Mouse (Mus musculus) heart, postnatal 0 days (tissue): ENCODE measurements around the gene Rab21. TPM values are rescaled to one million over a fixed set of nuclear protein-coding genes. Genes with fewer than 3 reads are reported as not detected.

ENCODE experiments used
- ATAC-seq: fragments of 200-750 bp; cut with Nextera tagmentation; 2 replicates; pipeline ENCODE4 v1.8.0; 2017; ENCODE audit warnings: low read depth, moderate number of reproducible peaks, moderate library complexity; ENCODE audit not compliant: insufficient read depth
- DNase-seq: peaks from one replicate; pipeline ENCODE4 v3.0.0-alpha.2; 2016; ENCODE audit warnings: low spot score
- H3K27ac ChIP-seq: fragments of 300-500 bp; sonication (generic); 2 replicates; pipeline ENCODE4 v1.5.1; 2014; ENCODE audit warnings: low read depth, mild to moderate bottlenecking
- H3K27me3 ChIP-seq: fragments of 300-500 bp; sonication (generic); 2 replicates; pipeline ENCODE4 v1.6.1; 2014; ENCODE audit warnings: low read length, mixed read lengths; ENCODE audit not compliant: control insufficient read depth, insufficient read depth
- H3K36me3 ChIP-seq: fragments of 300-500 bp; sonication (generic); replicated peaks from 2 replicates; pipeline ENCODE4 v1.6.1; 2014; ENCODE audit warnings: low read length, mixed read lengths; ENCODE audit not compliant: control insufficient read depth, insufficient read depth
- H3K4me1 ChIP-seq: fragments of 300-500 bp; sonication (generic); 2 replicates; pipeline ENCODE4 v1.6.1; 2014; ENCODE audit warnings: antibody characterized with exemption; ENCODE audit not compliant: control insufficient read depth, insufficient read depth
- H3K4me2 ChIP-seq: fragments of 300-500 bp; sonication (generic); 2 replicates; pipeline ENCODE4 v1.6.1; 2014; ENCODE audit warnings: low read depth, mild to moderate bottlenecking, low read length, moderate library complexity
- H3K4me3 ChIP-seq: fragments of 300-500 bp; sonication (generic); 2 replicates; pipeline ENCODE4 v1.5.1; 2014; ENCODE audit warnings: low read depth, low read length
- H3K9ac ChIP-seq: fragments of 300-500 bp; sonication (generic); replicated peaks from 2 replicates; pipeline ENCODE4 v1.6.1; 2014; ENCODE audit warnings: low read depth, low read length, mixed read lengths
- H3K9me3 ChIP-seq: fragments of 300-500 bp; sonication (generic); replicated peaks from 2 replicates; pipeline ENCODE4 v1.6.1; 2016; ENCODE audit warnings: low read length; ENCODE audit not compliant: control insufficient read depth
- CTCF ChIP-seq: IDR thresholded peaks from 2 replicates; pipeline ENCODE4 v1.5.1; 2016; ENCODE audit warnings: antibody characterized with exemption, control low read depth, low read depth
- EP300 ChIP-seq: IDR thresholded peaks from 2 replicates; pipeline ENCODE4 v1.6.1; 2016; ENCODE audit warnings: antibody characterized with exemption, low read depth
- WGBS: fragments of 180-500 bp; shearing (Covaris S2); extraction: QIAGEN DNeasy Blood & Tissue Kit; methylation state at CpG from one replicate; pipeline ENCODE4 v1.1.7; 2014; 5-methylcytosine and 5-hydroxymethylcytosine counted together
- polyA plus RNA-seq: library from polyadenylated mRNA; unstranded; fragments of >200 nt; fragmentation: Nextera tagmentation; extraction: Ambion mirVana; gene quantifications from 2 replicates; pipeline ENCODE4 v1.2.1, GENCODE M21; 2015
- total RNA-seq: library from RNA; depleted of rRNA; stranded (reverse); fragments of >200 nt; gene quantifications from 2 replicates; pipeline ENCODE4 v1.2.3, GENCODE M21; 2014; ENCODE audit warnings: low replicate concordance; rRNA removed

Rab21 gene
- total and polyA plus RNA-seq, 2 experiments from 2014 or later: 7.7 to 45.2 TPM

GRCm38 (mm10) chr10:115248041-115248440, 67.4 kb downstream of the Rab21 start:
- 39% methylated on average over 7 of the region's 7 CpGs for WGBS
- peaks cover 8% of the 10 kb centered on the region; the same call in 1 of the 2 replicates for H3K4me1 ChIP-seq
- H3K27ac ChIP-seq: no peak overlapping the region
- no peaks in the 10 kb centered on the region for H3K27me3 ChIP-seq
- no peak overlapping the region for H3K9ac ChIP-seq
- no peaks in the 10 kb centered on the region for H3K36me3 ChIP-seq
- no peak overlapping the region for H3K4me2 ChIP-seq
- TF ChIP-seq CTCF (no peak), EP300 (no peak)
- no peak overlapping the region for H3K4me3 ChIP-seq
- ATAC-seq (no peak), DNase-seq (no peak)
- H3K9me3 ChIP-seq: no peaks in the 10 kb centered on the region

GRCm38 (mm10) chr10:115245488-115245887, 69.9 kb downstream of the Rab21 start:
- no peaks in the 10 kb centered on the region for H3K36me3 ChIP-seq
- no peaks in the 10 kb centered on the region for H3K9me3 ChIP-seq
- H3K4me1 ChIP-seq: peaks cover 8% of the 10 kb centered on the region; the same call in 1 of the 2 replicates
- H3K27ac ChIP-seq: no peak overlapping the region
- 87% methylated on average over 2 of the region's 2 CpGs for WGBS
- H3K4me2 ChIP-seq: no peak overlapping the region
- DNase-seq: no peak
- no peak overlapping the region for H3K4me3 ChIP-seq
- no peak for TF ChIP-seq EP300
- no peak for TF ChIP-seq CTCF
- no peak overlapping the region for H3K9ac ChIP-seq
- ATAC-seq: no peak
- no peaks in the 10 kb centered on the region for H3K27me3 ChIP-seq

- H3K9me3 ChIP-seq: no peaks in the 10 kb centered on the region
- no peaks in the 10 kb centered on the region for H3K4me1 ChIP-seq
- ATAC-seq (no peak), DNase-seq (no peak)
- no peaks in the 10 kb centered on the region for H3K27me3 ChIP-seq
- H3K4me3 ChIP-seq: no peak overlapping the region
- H3K4me2 ChIP-seq: no peak overlapping the region
- H3K9ac ChIP-seq: no peak overlapping the region
- 63% methylated on average over 8 of the region's 8 CpGs for WGBS
- TF ChIP-seq EP300 (no peak), CTCF (peak; percentile 50)
- peaks cover 30% of the 10 kb centered on the region for H3K36me3 ChIP-seq
- H3K27ac ChIP-seq: no peak overlapping the region
Measured at GRCm38 (mm10) chr10:115241082-115241595, 74.3 kb downstream of the Rab21 start.

GRCm38 (mm10) chr10:115237931-115238330, 77.5 kb downstream of the Rab21 start:
- H3K4me3 ChIP-seq: no peak overlapping the region
- no peaks in the 10 kb centered on the region for H3K27me3 ChIP-seq
- no peak overlapping the region for H3K4me2 ChIP-seq
- peaks cover 45% of the 10 kb centered on the region for H3K36me3 ChIP-seq
- 84% methylated on average over 4 of the region's 4 CpGs for WGBS
- no peak for ATAC-seq
- H3K9me3 ChIP-seq: no peaks in the 10 kb centered on the region
- TF ChIP-seq CTCF: no peak
- TF ChIP-seq EP300: no peak
- H3K4me1 ChIP-seq: no peaks in the 10 kb centered on the region
- H3K27ac ChIP-seq: no peak overlapping the region
- no peak overlapping the region for H3K9ac ChIP-seq
- DNase-seq: no peak

Other genes with a start within 250 kb of the Rab21 start
- not detected in 2 replicates for gene Tph2, start 130.6 kb downstream of the Rab21 start, total RNA-seq
- gene Tph2, start 130.6 kb downstream of the Rab21 start, polyA plus RNA-seq: 0.05 TPM in 2 replicates
- gene Tbc1d15, start 64.1 kb downstream of the Rab21 start, total RNA-seq: 7.1 and 11.3 TPM in 2 replicates
- 27.7 and 29.7 TPM in 2 replicates for gene Tbc1d15, start 64.1 kb downstream of the Rab21 start, polyA plus RNA-seq
- 6.0 and 17.2 TPM in 2 replicates for gene Tmem19, start 46.9 kb upstream of the Rab21 start, total RNA-seq
- 21.3 and 21.6 TPM in 2 replicates for gene Tmem19, start 46.9 kb upstream of the Rab21 start, polyA plus RNA-seq
- 4.0 and 11.1 TPM in 2 replicates for gene Thap2, start 68.8 kb upstream of the Rab21 start, total RNA-seq
- gene Thap2, start 68.8 kb upstream of the Rab21 start, polyA plus RNA-seq: 8.9 and 12.1 TPM in 2 replicates
- gene Zfc3h1, start 69.4 kb upstream of the Rab21 start, total RNA-seq: 14.1 and 26.5 TPM in 2 replicates
- gene Zfc3h1, start 69.4 kb upstream of the Rab21 start, polyA plus RNA-seq: 5.1 and 5.3 TPM in 2 replicates